Comparison of ENCODE assay signal across 14 mouse cellular contexts in the genomic region with DNA sequence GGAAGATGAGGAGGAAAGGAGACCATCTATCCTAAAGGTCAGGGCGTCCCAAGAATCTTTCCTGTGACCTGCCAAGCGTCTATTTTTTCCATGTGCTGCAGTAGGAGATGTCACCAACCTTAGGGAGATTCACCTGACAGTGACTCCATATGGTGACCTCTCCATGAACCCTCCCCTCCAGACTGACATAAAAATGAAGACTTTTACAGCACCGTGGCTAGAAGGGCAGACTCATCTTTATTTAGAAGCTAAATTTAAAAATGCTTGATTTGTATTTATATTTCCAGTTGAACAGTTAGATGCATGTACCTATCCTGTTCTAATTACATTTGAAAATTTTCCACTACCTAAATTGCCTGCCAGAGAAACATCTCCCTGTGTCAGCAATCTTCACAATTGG.
DNase-seq lines count a peak whose midpoint lies in the region.
"Had no signal": no experiment of that assay in that cellular context is flagged by ENCODE, and none has a peak within 500 bp of the region (broad histone marks: within the 10 kb centered on the region; RNA-seq: fewer than 3 reads in every experiment).

No protein-coding gene starts in this region.

- DNase-seq in cerebellum, adult 11-12 months: peak; percentile 25
- no peak for DNase-seq in cerebellum, postnatal 25 days
- DNase-seq in cerebellum, adult 8-10 months: peak; percentile 27
- DNase-seq in cerebellum, postnatal 4 days (ENCODE audit: low spot score in 2 of 2): no peak
- DNase-seq in cerebellum, adult 9-11 months: peak; percentile 40
- no peak for DNase-seq in cerebellum, postnatal 36 days
- DNase-seq in brain, adult 2 months (ENCODE audit: low read depth, low spot score): peak; percentile 77
- DNase-seq in frontal cortex, postnatal 25 days (ENCODE audit: low spot score in 2 of 2): no peak
- DNase-seq: adrenal gland, adult 2 months; adrenal gland, postnatal 10 days; adrenal gland, postnatal 25 days; forebrain, postnatal 0 days; gastrocnemius, adult 2 months; gastrocnemius, postnatal 10 days had no signal

Comparison
In these comparisons a context has a peak if more than half of its experiments do, and no peak if none do; other contexts are left out.
1. DNase-seq: peak in cerebellum, adult 11-12 months (single experiment), cerebellum, adult 8-10 months (single experiment), cerebellum, adult 9-11 months (single experiment) and brain, adult 2 months (single experiment); none in cerebellum, postnatal 25 days (0 of 2), cerebellum, postnatal 4 days (0 of 2), cerebellum, postnatal 36 days (0 of 2) and frontal cortex, postnatal 25 days (0 of 2).